Mouse (Mus musculus) cerebellum, adult 2 months (tissue): Measurements from ENCODE around the gene Cd244a.

ENCODE experiments used
- CTCF ChIP-seq: fragments of 200-500 bp; IDR thresholded peaks from 2 replicates; pipeline ENCODE4 v1.5.1; 2011; ENCODE audit warnings: low read depth, mild to moderate bottlenecking, control low read depth, low read length, moderate library complexity, borderline replicate concordance; ENCODE audit not compliant: insufficient read depth
- POLR2A ChIP-seq: fragments of 200-500 bp; IDR thresholded peaks from 2 replicates; pipeline ENCODE4 v1.6.1; 2011; ENCODE audit warnings: low read length, control low read depth, borderline replicate concordance; ENCODE audit not compliant: insufficient read depth

DNA sequence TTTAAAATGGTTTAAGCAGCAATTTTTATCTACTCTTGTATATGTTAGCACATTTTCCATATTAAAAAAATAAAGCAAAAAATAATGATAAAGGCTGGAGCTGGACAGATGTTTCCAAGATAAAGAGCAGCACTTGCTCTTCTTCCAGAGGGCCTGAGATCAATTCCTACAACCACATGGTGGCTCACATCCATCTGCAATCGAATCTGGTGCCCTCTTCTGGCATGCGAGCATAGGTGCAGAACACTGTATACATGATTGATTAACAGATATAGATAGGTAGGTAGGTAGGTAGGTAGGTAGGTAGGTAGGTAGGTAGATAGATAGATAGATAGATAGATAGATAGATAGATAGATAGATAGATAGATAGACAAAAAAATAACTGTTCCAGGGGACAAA lies 26.2 kb upstream of the Cd244a start:
- no peak for TF ChIP-seq CTCF
- no peak for TF ChIP-seq POLR2A
